Mouse (Mus musculus): ENCODE data around the gene Olfr372.
"Not testable (repeated sequence)": the region's sequence is repeated elsewhere in the genome, so short reads cannot be mapped to it uniquely, and the experiment has no call there.

The Olfr372 gene

GRCm38 (mm10) chr8:72040918-72041317 lies at the start of gene Olfr372:
Gene Olfr372, plus strand, starts transcription at chr8:72041218.
- in situ Hi-C loops (cut with MboI, MseI), result not testable (repeated sequence)

GRCm38 (mm10) chr8:71999434-71999833 lies 41.6 kb upstream of the Olfr372 start:
- in situ Hi-C loops (cut with MboI, MseI), result no loop called here

GRCm38 (mm10) chr8:72000223-72000622 lies 40.8 kb upstream of the Olfr372 start:
- in situ Hi-C loops (cut with MboI, MseI), result loop anchor here (25.0 kb wide), 1 partner anchor 238 kb away; no protein-coding TSS in a partner anchor

GRCm38 (mm10) chr8:72002942-72003341 lies 38.1 kb upstream of the Olfr372 start:
- in situ Hi-C loops (cut with MboI, MseI), result loop anchor here (25.0 kb wide), 1 partner anchor 241 kb away; no protein-coding TSS in a partner anchor

GRCm38 (mm10) chr8:72005912-72006311 lies 35.1 kb upstream of the Olfr372 start:
- in situ Hi-C loops (cut with MboI, MseI), result loop anchor here (25.0 kb wide), 1 partner anchor 244 kb away; no protein-coding TSS in a partner anchor

GRCm38 (mm10) chr8:72006763-72007162 lies 34.3 kb upstream of the Olfr372 start:
- in situ Hi-C loops (cut with MboI, MseI), result loop anchor here (25.0 kb wide), 1 partner anchor 244 kb away; no protein-coding TSS in a partner anchor

GRCm38 (mm10) chr8:72008134-72008641 lies 32.8 kb upstream of the Olfr372 start:
- in situ Hi-C loops (cut with MboI, MseI), result loop anchor here (25.0 kb wide), 1 partner anchor 246 kb away; no protein-coding TSS in a partner anchor

GRCm38 (mm10) chr8:72009473-72009872 lies 31.5 kb upstream of the Olfr372 start, which contains the start of gene Cyp4f18:
Gene Cyp4f18, minus strand, starts transcription at chr8:72009626.
- in situ Hi-C loops (cut with MboI, MseI), result loop anchor here (25.0 kb wide), 1 partner anchor 247 kb away; no protein-coding TSS in a partner anchor

GRCm38 (mm10) chr8:72013506-72014228 lies 27.4 kb upstream of the Olfr372 start:
- in situ Hi-C loops (cut with MboI, MseI), result loop anchor here (10.0 to 25.0 kb wide), 2 partner anchors 251 to 879 kb away; no protein-coding TSS in a partner anchor

GRCm38 (mm10) chr8:72017339-72017738 lies 23.7 kb upstream of the Olfr372 start:
- in situ Hi-C loops (cut with MboI, MseI), result loop anchor here (5.0 to 25.0 kb wide), 3 partner anchors 50 to 883 kb away; no protein-coding TSS in a partner anchor

GRCm38 (mm10) chr8:72018141-72018540 lies 22.9 kb upstream of the Olfr372 start:
- in situ Hi-C loops (cut with MboI, MseI), result loop anchor here (5.0 to 25.0 kb wide), 3 partner anchors 49 to 883 kb away; no protein-coding TSS in a partner anchor

GRCm38 (mm10) chr8:72019022-72019421 lies 22.0 kb upstream of the Olfr372 start:
- in situ Hi-C loops (cut with MboI, MseI), result loop anchor here (5.0 to 25.0 kb wide), 3 partner anchors 48 to 884 kb away; no protein-coding TSS in a partner anchor

GRCm38 (mm10) chr8:72019816-72020215 lies 21.2 kb upstream of the Olfr372 start:
- in situ Hi-C loops (cut with MboI, MseI), result loop anchor here (5.0 to 25.0 kb wide), 3 partner anchors 47 to 885 kb away; no protein-coding TSS in a partner anchor

- in situ Hi-C loops (cut with MboI, MseI), result loop anchor here (25.0 kb wide), 1 partner anchor 263 kb away; no protein-coding TSS in a partner anchor
Measured at GRCm38 (mm10) chr8:72024886-72025285, 16.1 kb upstream of the Olfr372 start.

- in situ Hi-C loops (cut with MboI, MseI), result not testable (repeated sequence)
Measured at GRCm38 (mm10) chr8:72032926-72033325, 8.1 kb upstream of the Olfr372 start.

GRCm38 (mm10) chr8:72042493-72042892 lies 1.5 kb downstream of the Olfr372 start:
- in situ Hi-C loops (cut with MboI, MseI), result no loop called here

- in situ Hi-C loops (cut with MboI, MseI), result loop anchor here (5.0 kb wide), 1 partner anchor 43 kb away; no protein-coding TSS in a partner anchor
Measured at GRCm38 (mm10) chr8:72054633-72055032, 13.6 kb downstream of the Olfr372 start.

GRCm38 (mm10) chr8:72057643-72058042 lies 16.6 kb downstream of the Olfr372 start:
- in situ Hi-C loops (cut with MboI, MseI), result loop anchor here (5.0 kb wide), 1 partner anchor 40 kb away; no protein-coding TSS in a partner anchor

GRCm38 (mm10) chr8:72066819-72067399 lies 25.9 kb downstream of the Olfr372 start:
- in situ Hi-C loops (cut with MboI, MseI), result loop anchor here (5.0 kb wide), 1 partner anchor 50 kb away; no protein-coding TSS in a partner anchor

GRCm38 (mm10) chr8:72082877-72083276 lies 41.9 kb downstream of the Olfr372 start, which contains the start of gene Olfr373:
Gene Olfr373, plus strand, starts transcription at chr8:72083177.
- in situ Hi-C loops (cut with MboI, MseI), result not testable (repeated sequence)

- in situ Hi-C loops (cut with MboI, MseI), result no loop called here
Measured at GRCm38 (mm10) chr8:72084744-72085143, 43.7 kb downstream of the Olfr372 start.

Data from T-helper 1 cell (primary cell).